22 mouse cellular contexts compared by ENCODE assay signal in the genomic region with DNA sequence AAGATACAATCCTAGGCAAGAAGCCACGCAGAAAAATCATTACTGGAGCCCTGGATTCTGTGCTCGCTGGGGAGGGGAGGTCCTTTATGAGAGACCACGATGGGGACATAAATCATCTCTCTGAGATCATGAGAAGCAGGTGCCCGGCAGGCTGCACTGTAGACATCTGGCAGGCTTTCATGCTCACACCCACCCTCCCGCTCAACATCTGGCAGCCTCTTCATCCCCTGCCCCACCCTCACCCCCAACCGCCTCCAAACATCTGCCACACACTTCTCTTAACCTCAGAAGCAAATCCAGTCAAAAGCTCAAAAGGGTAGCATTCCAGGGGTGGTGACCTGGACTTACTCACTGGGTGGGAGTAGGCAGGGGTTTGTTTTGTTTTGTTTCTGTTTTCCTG.
A peak's percentile ranks its signal among the peaks of the same experiment; 100 is the strongest.
DNase-seq lines count a peak whose midpoint lies in the region; ATAC-seq lines count a peak whose summit lies in the region.
"Had no signal": no experiment of that assay in that cellular context is flagged by ENCODE, and none has a peak within 500 bp of the region (broad histone marks: within the 10 kb centered on the region; RNA-seq: fewer than 3 reads in every experiment).

No protein-coding gene starts in this region.

- H3K36me3 ChIP-seq in hindbrain, embryonic 11.5 days (ENCODE audit: control insufficient read depth, insufficient read depth, low read length): no peaks in the 10 kb centered on the region
- H3K36me3 ChIP-seq in hindbrain, embryonic 13.5 days: no peaks in the 10 kb centered on the region
- H3K36me3 ChIP-seq in neural tube, embryonic 13.5 days: no peaks in the 10 kb centered on the region
- H3K36me3 ChIP-seq: hindbrain, embryonic 15.5 days had no signal

- no peak overlapping the region for H3K9ac ChIP-seq in hindbrain, embryonic 11.5 days (ENCODE audit: low read depth, low read length)
- H3K9ac ChIP-seq in hindbrain, embryonic 13.5 days: no peak overlapping the region
- H3K9ac ChIP-seq in neural tube, embryonic 13.5 days: no peak overlapping the region
- H3K9ac ChIP-seq: forebrain, postnatal 0 days; hindbrain, embryonic 15.5 days had no signal

- no peak for ATAC-seq in hindbrain, embryonic 11.5 days (ENCODE audit: low FRiP score)
- no peak for ATAC-seq in hindbrain, embryonic 13.5 days (ENCODE audit: low FRiP score)
- ATAC-seq in neural tube, embryonic 13.5 days (ENCODE audit: low read depth): peak; percentile 47; the same call in 1 of the 2 replicates
- ATAC-seq: forebrain, postnatal 0 days; intestine, postnatal 0 days; midbrain, embryonic 16.5 days had no signal

- peak; percentile 24 for DNase-seq in hindbrain, embryonic 11.5 days (ENCODE audit: low spot score)
- peak; percentile 34 for DNase-seq in embryo, embryonic 11.5 days (ENCODE audit: low read depth, low spot score)
- DNase-seq in hindlimb bud, embryonic 11.5 days (ENCODE audit: extremely low spot score, low read depth, low spot score): peak; percentile 8
- no peak for DNase-seq in layer of hippocampus, postnatal 25 days (ENCODE audit: extremely low spot score in 1 of 2, low spot score in 1 of 2)
- no peak for DNase-seq in spleen, postnatal 14 days (ENCODE audit: low spot score in 2 of 2)
- DNase-seq in ovary, postnatal 36 days (ENCODE audit: low spot score): no peak
- DNase-seq: adrenal gland, adult 2 months; cerebellum, adult 9-11 months; forebrain, postnatal 0 days; heart, postnatal 10 days; layer of hippocampus, postnatal 36 days; lung, adult 18-20 months; lung, postnatal 14 days had no signal

- peaks cover 3% of the 10 kb centered on the region; the same call in 1 of the 2 replicates for H3K4me1 ChIP-seq in hindbrain, embryonic 11.5 days (replicated peaks; ENCODE audit: control insufficient read depth, insufficient read depth, low read length)
- peaks cover 20% of the 10 kb centered on the region for H3K4me1 ChIP-seq in hindbrain, embryonic 13.5 days (replicated peaks)
- peaks cover 21% of the 10 kb centered on the region for H3K4me1 ChIP-seq in neural tube, embryonic 13.5 days (replicated peaks)

- no peak overlapping the region for H3K4me3 ChIP-seq in hindbrain, embryonic 11.5 days (ENCODE audit: low read depth, low read length)
- H3K4me3 ChIP-seq in hindbrain, embryonic 13.5 days: no peak overlapping the region
- no peak overlapping the region for H3K4me3 ChIP-seq in neural tube, embryonic 13.5 days
- H3K4me3 ChIP-seq: hindbrain, embryonic 15.5 days had no signal

- no peak overlapping the region for H3K4me2 ChIP-seq in hindbrain, embryonic 11.5 days (replicated peaks; ENCODE audit: low read depth, low read length)
- H3K4me2 ChIP-seq in hindbrain, embryonic 13.5 days: no peak overlapping the region
- H3K4me2 ChIP-seq in neural tube, embryonic 13.5 days: no peak overlapping the region
- H3K4me2 ChIP-seq: heart, embryonic 11.5 days; hindbrain, embryonic 15.5 days; liver, embryonic 11.5 days had no signal

- 21% methylated on average over 6 of the region's 6 CpGs for WGBS in hindbrain, embryonic 11.5 days
- whole genome bisulfite sequencing in hindbrain, embryonic 13.5 days: 16% methylated on average over 6 of the region's 6 CpGs
- WGBS in neural tube, embryonic 13.5 days: 21% methylated on average over 6 of the region's 6 CpGs

- no peak overlapping the region for H3K27ac ChIP-seq in hindbrain, embryonic 11.5 days (ENCODE audit: low read depth, low read length)
- no peak overlapping the region for H3K27ac ChIP-seq in hindbrain, embryonic 13.5 days
- no peak overlapping the region for H3K27ac ChIP-seq in neural tube, embryonic 13.5 days (replicated peaks)
- H3K27ac ChIP-seq: hindbrain, embryonic 15.5 days; stomach, postnatal 0 days had no signal

- no peaks in the 10 kb centered on the region for H3K27me3 ChIP-seq in hindbrain, embryonic 11.5 days (ENCODE audit: control insufficient read depth, insufficient read depth, low read length)
- H3K27me3 ChIP-seq in hindbrain, embryonic 13.5 days: peaks cover 7% of the 10 kb centered on the region; the same call in 1 of the 2 replicates
- peaks cover 14% of the 10 kb centered on the region; the same call in 1 of the 2 replicates for H3K27me3 ChIP-seq in neural tube, embryonic 13.5 days
- H3K27me3 ChIP-seq: CH12.LX had no signal

- H3K9me3 ChIP-seq in hindbrain, embryonic 11.5 days (ENCODE audit: control insufficient read depth, low read length): no peaks in the 10 kb centered on the region
- no peaks in the 10 kb centered on the region for H3K9me3 ChIP-seq in hindbrain, embryonic 13.5 days
- no peaks in the 10 kb centered on the region for H3K9me3 ChIP-seq in neural tube, embryonic 13.5 days
- H3K9me3 ChIP-seq: hindbrain, embryonic 15.5 days had no signal

Comparison
In these comparisons a context has a peak if more than half of its experiments do, and no peak if none do; other contexts are left out.
1. DNase-seq: peak in hindbrain, embryonic 11.5 days (single experiment), embryo, embryonic 11.5 days (single experiment) and hindlimb bud, embryonic 11.5 days (single experiment); none in layer of hippocampus, postnatal 25 days (0 of 2), spleen, postnatal 14 days (0 of 2) and ovary, postnatal 36 days (single experiment).